Mouse (Mus musculus) bone marrow, adult 2 months (tissue): Measurements from ENCODE around the gene Cyb561.

ENCODE experiments used
- CTCF ChIP-seq: fragments of 200-500 bp; IDR thresholded peaks from 2 replicates; pipeline ENCODE4 v1.5.1; 2011; ENCODE audit warnings: low read length, control low read depth; ENCODE audit not compliant: control insufficient read depth, insufficient read depth
- POLR2A ChIP-seq: fragments of 200-500 bp; IDR thresholded peaks from 2 replicates; pipeline ENCODE4 v1.6.1; 2011; ENCODE audit warnings: low read depth, mild to moderate bottlenecking, control low read depth, low read length, borderline replicate concordance; ENCODE audit not compliant: control insufficient read depth

GRCm38 (mm10) chr11:105967741-105968574 lies 14.8 kb upstream of the Cyb561 start, which contains the start of gene Ace:
- TF ChIP-seq POLR2A = no peak
- no peak for TF ChIP-seq CTCF
